Mouse (Mus musculus) forebrain, embryonic 14.5 days (tissue): ENCODE measurements around the gene Eif2b1. TPM values are rescaled to one million over a fixed set of nuclear protein-coding genes. Genes with fewer than 3 reads are reported as not detected.

ENCODE experiments used
- ATAC-seq: fragments of 200-750 bp; cut with Nextera tagmentation; 2 replicates; pipeline ENCODE4 v1.8.0; 2017; ENCODE audit warnings: mild to moderate bottlenecking, moderate library complexity
- DNase-seq: peaks from one replicate; pipeline ENCODE4 v3.0.0-alpha.2; 2015; ENCODE audit warnings: low spot score
- H3K27ac ChIP-seq: fragments of 300-500 bp; sonication (generic); 2 replicates; pipeline ENCODE4 v1.5.1; 2014; ENCODE audit warnings: low read depth, mild to moderate bottlenecking, control low read depth, low read length, moderate library complexity
- H3K27me3 ChIP-seq: fragments of 300-500 bp; sonication (generic); replicated peaks from 2 replicates; pipeline ENCODE4 v1.6.1; 2014; ENCODE audit warnings: low read length, control low read depth, mixed read lengths; ENCODE audit not compliant: control insufficient read depth, insufficient read depth
- H3K36me3 ChIP-seq: fragments of 300-500 bp; sonication (generic); 2 replicates; pipeline ENCODE4 v1.6.1; 2014; ENCODE audit warnings: low read length, control low read depth; ENCODE audit not compliant: control insufficient read depth, insufficient read depth
- H3K4me1 ChIP-seq: fragments of 300-500 bp; sonication (generic); 2 replicates; pipeline ENCODE4 v1.6.1; 2014; ENCODE audit warnings: antibody characterized with exemption, low read length, control low read depth; ENCODE audit not compliant: control insufficient read depth, insufficient read depth
- H3K4me2 ChIP-seq: fragments of 300-500 bp; sonication (generic); 2 replicates; pipeline ENCODE4 v1.6.1; 2014; ENCODE audit warnings: mild to moderate bottlenecking, control low read depth, low read length
- H3K4me3 ChIP-seq: fragments of 300-500 bp; sonication (generic); 2 replicates; pipeline ENCODE4 v1.5.1; 2014; ENCODE audit warnings: low read depth, low read length, control low read depth
- H3K9ac ChIP-seq: fragments of 300-500 bp; sonication (generic); 2 replicates; pipeline ENCODE4 v1.6.1; 2014; ENCODE audit warnings: mild to moderate bottlenecking, low read length, control low read depth, moderate library complexity
- H3K9me3 ChIP-seq: fragments of 300-500 bp; sonication (generic); replicated peaks from 2 replicates; pipeline ENCODE4 v1.6.1; 2016; ENCODE audit warnings: low read length, control low read depth, mixed read lengths; ENCODE audit not compliant: control insufficient read depth
- WGBS: fragments of 180-500 bp; shearing (Covaris S2); extraction: QIAGEN DNeasy Blood & Tissue Kit; methylation state at CpG from one replicate; pipeline ENCODE4 v1.1.7; 2014; 5-methylcytosine and 5-hydroxymethylcytosine counted together
- polyA plus RNA-seq: library from polyadenylated mRNA; unstranded; fragments of >200 nt; fragmentation: Nextera tagmentation; extraction: Ambion mirVana; gene quantifications from 2 replicates; pipeline ENCODE4 v1.2.1, GENCODE M21; 2014

Gene Eif2b1
- 79.9 and 81.9 TPM in 2 replicates for polyA plus RNA-seq

- Histone ChIP-seq H3K36me3 (peaks cover 39% of the 10 kb centered on the region), H3K4me2 (peak within 1 kb of the TSS; percentile 75), H3K9me3 (no peaks in the 10 kb centered on the region), H3K4me3 (peak within 1 kb of the TSS; percentile 69), H3K27ac (0 out of 2 replicates have a peak within 1 kb of the TSS, but pooled peaks have one; percentile 35), H3K27me3 (no peaks in the 10 kb centered on the region), H3K9ac (peak within 1 kb of the TSS; percentile 79), H3K4me1 (peaks cover 14% of the 10 kb centered on the region)
- whole genome bisulfite sequencing, result 2% methylated on average over 51 of the region's 51 CpGs
- DNase-seq (peak; percentile 97), ATAC-seq (peak; percentile 98)
These were observed at the start of gene Eif2b1, which contains the start of gene Gtf2h3 for GRCm38 (mm10) chr5:124578633-124579317. Eif2b1 (minus strand) TSS chr5:124579131. Gtf2h3 (plus strand) TSS chr5:124579140.

GRCm38 (mm10) chr5:124624291-124624690, 45.4 kb upstream of the Eif2b1 start:
- 89% methylated on average over 9 of the region's 9 CpGs for WGBS
- H3K4me2 ChIP-seq, result no peak overlapping the region
- H3K27me3 ChIP-seq, result no peaks in the 10 kb centered on the region
- no peak overlapping the region for H3K4me3 ChIP-seq
- DNase-seq, result no peak
- no peak for ATAC-seq
- H3K9me3 ChIP-seq, result no peaks in the 10 kb centered on the region
- peaks cover 5% of the 10 kb centered on the region; the same call in 1 of the 2 replicates for H3K4me1 ChIP-seq
- peaks cover 10% of the 10 kb centered on the region; the same call in 1 of the 2 replicates for H3K36me3 ChIP-seq
- no peak overlapping the region for H3K9ac ChIP-seq
- H3K27ac ChIP-seq, result no peak overlapping the region

- H3K9ac ChIP-seq, result no peak overlapping the region
- no peak overlapping the region for H3K4me3 ChIP-seq
- peaks cover under 1% of the 10 kb centered on the region; the same call in 1 of the 2 replicates for H3K4me1 ChIP-seq
- no peak overlapping the region for H3K27ac ChIP-seq
- no peak for ATAC-seq
- H3K4me2 ChIP-seq, result no peak overlapping the region
- DNase-seq, result no peak
- no peaks in the 10 kb centered on the region for H3K27me3 ChIP-seq
- 82% methylated on average over 15 of the region's 15 CpGs for WGBS
- peaks cover 10% of the 10 kb centered on the region; the same call in 1 of the 2 replicates for H3K36me3 ChIP-seq
- no peaks in the 10 kb centered on the region for H3K9me3 ChIP-seq
These were observed 44.0 kb upstream of the Eif2b1 start for GRCm38 (mm10) chr5:124622890-124623289.

GRCm38 (mm10) chr5:124621362-124621761, 42.4 kb upstream of the Eif2b1 start:
- Histone ChIP-seq H3K27ac (no peak overlapping the region; the same call in 1 of the 2 replicates), H3K4me2 (no peak overlapping the region), H3K4me1 (no peaks in the 10 kb centered on the region), H3K36me3 (peaks cover 10% of the 10 kb centered on the region; the same call in 1 of the 2 replicates), H3K9me3 (no peaks in the 10 kb centered on the region), H3K4me3 (no peak overlapping the region), H3K9ac (no peak overlapping the region), H3K27me3 (no peaks in the 10 kb centered on the region)
- no peak for DNase-seq
- no peak for ATAC-seq
- WGBS, result 81% methylated on average over 13 of the region's 13 CpGs

- Histone ChIP-seq H3K4me3 (no peak overlapping the region), H3K9me3 (no peaks in the 10 kb centered on the region), H3K27ac (no peak overlapping the region), H3K27me3 (no peaks in the 10 kb centered on the region), H3K4me2 (no peak overlapping the region), H3K9ac (no peak overlapping the region), H3K4me1 (no peaks in the 10 kb centered on the region), H3K36me3 (peaks cover 19% of the 10 kb centered on the region)
- 85% methylated on average over 10 of the region's 10 CpGs for WGBS
- no peak for ATAC-seq
- no peak for DNase-seq
These were observed 39.8 kb upstream of the Eif2b1 start for GRCm38 (mm10) chr5:124618711-124619110.

- no peak overlapping the region for H3K27ac ChIP-seq
- no peak overlapping the region for H3K4me3 ChIP-seq
- ATAC-seq (no peak), DNase-seq (no peak)
- H3K36me3 ChIP-seq, result peaks cover 24% of the 10 kb centered on the region
- 93% methylated on average over 11 of the region's 11 CpGs for WGBS
- no peaks in the 10 kb centered on the region for H3K9me3 ChIP-seq
- H3K4me2 ChIP-seq, result no peak overlapping the region
- H3K27me3 ChIP-seq, result no peaks in the 10 kb centered on the region
- no peak overlapping the region for H3K9ac ChIP-seq
- no peaks in the 10 kb centered on the region for H3K4me1 ChIP-seq
These were observed 35.8 kb upstream of the Eif2b1 start for GRCm38 (mm10) chr5:124614709-124615108.

- H3K4me2 ChIP-seq, result no peak overlapping the region
- ATAC-seq, result no peak
These were observed 32.0 kb upstream of the Eif2b1 start for GRCm38 (mm10) chr5:124610965-124611364.

GRCm38 (mm10) chr5:124605041-124605622, 26.2 kb upstream of the Eif2b1 start:
- Histone ChIP-seq H3K9me3 (no peaks in the 10 kb centered on the region), H3K4me2 (no peak overlapping the region), H3K27ac (no peak overlapping the region), H3K36me3 (peaks cover 18% of the 10 kb centered on the region; the same call in 1 of the 2 replicates), H3K27me3 (no peaks in the 10 kb centered on the region), H3K9ac (no peak overlapping the region), H3K4me1 (no peaks in the 10 kb centered on the region), H3K4me3 (no peak overlapping the region)
- WGBS, result 90% methylated on average over 17 of the region's 17 CpGs
- ATAC-seq (no peak), DNase-seq (no peak)

More at GRCm38 (mm10) chr5:124610965-124611364, 32.0 kb upstream of the Eif2b1 start:
- DNase-seq, result no peak
- Histone ChIP-seq H3K4me3 (no peak overlapping the region), H3K4me1 (no peaks in the 10 kb centered on the region), H3K36me3 (peaks cover 32% of the 10 kb centered on the region), H3K27ac (no peak overlapping the region), H3K9me3 (no peaks in the 10 kb centered on the region), H3K9ac (no peak overlapping the region), H3K27me3 (no peaks in the 10 kb centered on the region)
- WGBS, result 80% methylated on average over 10 of the region's 10 CpGs

GRCm38 (mm10) chr5:124604296-124604695, 25.4 kb upstream of the Eif2b1 start:
- Histone ChIP-seq H3K27ac (no peak overlapping the region), H3K36me3 (peaks cover 18% of the 10 kb centered on the region; the same call in 1 of the 2 replicates), H3K9ac (no peak overlapping the region), H3K27me3 (no peaks in the 10 kb centered on the region), H3K4me2 (no peak overlapping the region), H3K9me3 (no peaks in the 10 kb centered on the region), H3K4me3 (no peak overlapping the region), H3K4me1 (peaks cover 1% of the 10 kb centered on the region; the same call in 1 of the 2 replicates)
- DNase-seq (no peak), ATAC-seq (no peak)
- 88% methylated on average over 4 of the region's 4 CpGs for WGBS
